Mouse (Mus musculus) hindbrain, embryonic 10.5 days (tissue): ENCODE measurements at regions not wholly inside any gene's neighbourhood (a gene's known extent, or its start where the extent isn't known, plus 50 kb on each side); places are given as distances from the start of the nearest gene placed in this dataset.

Experiments used
- DNase-seq: peaks from one replicate; pipeline ENCODE4 v3.0.0-alpha.2; 2017; ENCODE audit warnings: low spot score
- H3K27ac ChIP-seq: fragments of 300-500 bp; sonication (generic); 2 replicates; pipeline ENCODE4 v1.5.1; 2016; ENCODE audit warnings: mild to moderate bottlenecking, moderate library complexity
- H3K27me3 ChIP-seq: fragments of 300-500 bp; sonication (generic); 2 replicates; pipeline ENCODE4 v1.6.1; 2016; ENCODE audit warnings: mild to moderate bottlenecking; ENCODE audit not compliant: poor library complexity, insufficient read depth, severe bottlenecking
- H3K36me3 ChIP-seq: fragments of 300-500 bp; sonication (generic); 2 replicates; pipeline ENCODE4 v1.6.1; 2016; ENCODE audit warnings: mild to moderate bottlenecking, moderate library complexity
- H3K4me1 ChIP-seq: fragments of 300-500 bp; sonication (generic); replicated peaks from 2 replicates; pipeline ENCODE4 v1.6.1; 2016; ENCODE audit warnings: mild to moderate bottlenecking
- H3K4me3 ChIP-seq: fragments of 300-500 bp; sonication (generic); 2 replicates; pipeline ENCODE4 v1.5.1; 2016; ENCODE audit warnings: mild to moderate bottlenecking, moderate library complexity
- H3K9me3 ChIP-seq: fragments of 300-500 bp; sonication (generic); 2 replicates; pipeline ENCODE4 v1.6.1; 2016; ENCODE audit warnings: mild to moderate bottlenecking, moderate library complexity
- WGBS: fragments of 180-500 bp; shearing (Covaris S2); methylation state at CpG from one replicate; pipeline ENCODE4 v1.1.7; 2016; 5-methylcytosine and 5-hydroxymethylcytosine counted together

- no peak overlapping the region for H3K4me3 ChIP-seq
- DNase-seq, result no peak
- H3K36me3 ChIP-seq, result no peaks in the 10 kb centered on the region
- H3K9me3 ChIP-seq, result no peaks in the 10 kb centered on the region
- peaks cover 27% of the 10 kb centered on the region for H3K4me1 ChIP-seq
- peaks cover 33% of the 10 kb centered on the region for H3K27me3 ChIP-seq
- 46% methylated on average over 10 of the region's 10 CpGs for WGBS
- peak overlapping the region; percentile 24; the same call in 1 of the 2 replicates for H3K27ac ChIP-seq
These were observed 71.4 kb downstream of the 2410131K14Rik start for GRCm38 (mm10) chr5:118316310-118317017.

- Histone ChIP-seq H3K36me3 (no peaks in the 10 kb centered on the region), H3K4me3 (no peak overlapping the region), H3K27ac (no peak overlapping the region), H3K9me3 (no peaks in the 10 kb centered on the region), H3K27me3 (peaks cover 33% of the 10 kb centered on the region), H3K4me1 (peaks cover 38% of the 10 kb centered on the region)
- 67% methylated on average over 5 of the region's 5 CpGs for WGBS
- no peak for DNase-seq
These were observed 73.0 kb downstream of the 2410131K14Rik start for GRCm38 (mm10) chr5:118318073-118318472.

- Histone ChIP-seq H3K27ac (peak overlapping the region; percentile 37; the same call in 1 of the 2 replicates), H3K27me3 (peaks cover 33% of the 10 kb centered on the region), H3K36me3 (no peaks in the 10 kb centered on the region), H3K4me3 (peak overlapping the region; percentile 22), H3K4me1 (peaks cover 38% of the 10 kb centered on the region), H3K9me3 (no peaks in the 10 kb centered on the region)
- DNase-seq, result no peak
- 9% methylated on average over 14 of the region's 15 CpGs for WGBS
These were observed 73.9 kb downstream of the 2410131K14Rik start for GRCm38 (mm10) chr5:118318883-118319282.

- no peak overlapping the region for H3K4me3 ChIP-seq
- peak; percentile 61 for DNase-seq
- no peaks in the 10 kb centered on the region for H3K36me3 ChIP-seq
- H3K4me1 ChIP-seq, result peaks cover 35% of the 10 kb centered on the region
- peaks cover 37% of the 10 kb centered on the region for H3K27me3 ChIP-seq
- peak overlapping the region; percentile 50 for H3K27ac ChIP-seq
- peaks cover 3% of the 10 kb centered on the region; the same call in 1 of the 2 replicates for H3K9me3 ChIP-seq
- 49% methylated on average over 18 of the region's 18 CpGs for WGBS
These were observed 76.9 kb downstream of the 2410131K14Rik start for GRCm38 (mm10) chr5:118321719-118322455.

GRCm38 (mm10) chr5:118323151-118323550 is 78.1 kb downstream of the 2410131K14Rik start:
- WGBS, result 88% methylated on average over 2 of the region's 2 CpGs
- H3K27ac ChIP-seq, result no peak overlapping the region
- H3K36me3 ChIP-seq, result no peaks in the 10 kb centered on the region
- H3K4me3 ChIP-seq, result no peak overlapping the region
- H3K4me1 ChIP-seq, result peaks cover 41% of the 10 kb centered on the region
- peaks cover 3% of the 10 kb centered on the region; the same call in 1 of the 2 replicates for H3K9me3 ChIP-seq
- no peak for DNase-seq
- peaks cover 37% of the 10 kb centered on the region for H3K27me3 ChIP-seq

GRCm38 (mm10) chr5:118326837-118327541 is 82.0 kb downstream of the 2410131K14Rik start:
- Histone ChIP-seq H3K4me1 (peaks cover 37% of the 10 kb centered on the region), H3K27ac (peak overlapping the region; percentile 67), H3K9me3 (peaks cover 3% of the 10 kb centered on the region; the same call in 1 of the 2 replicates), H3K27me3 (peaks cover 40% of the 10 kb centered on the region), H3K36me3 (no peaks in the 10 kb centered on the region), H3K4me3 (peak overlapping the region; percentile 43)
- WGBS, result under 1% methylated on average over 18 of the region's 18 CpGs
- DNase-seq, result peak; percentile 48

- Histone ChIP-seq H3K27me3 (peaks cover 50% of the 10 kb centered on the region), H3K36me3 (no peaks in the 10 kb centered on the region), H3K4me1 (peaks cover 38% of the 10 kb centered on the region), H3K9me3 (peaks cover 3% of the 10 kb centered on the region; the same call in 1 of the 2 replicates), H3K4me3 (peak overlapping the region; percentile 41), H3K27ac (peak overlapping the region; percentile 31; the same call in 1 of the 2 replicates)
- DNase-seq, result no peak
- 7% methylated on average over 28 of the region's 28 CpGs for WGBS
These were observed 83.1 kb downstream of the 2410131K14Rik start for GRCm38 (mm10) chr5:118327961-118328712.

GRCm38 (mm10) chr5:118329143-118329542 is 84.1 kb downstream of the 2410131K14Rik start:
- Histone ChIP-seq H3K27me3 (peaks cover 56% of the 10 kb centered on the region), H3K9me3 (peaks cover 3% of the 10 kb centered on the region; the same call in 1 of the 2 replicates), H3K36me3 (no peaks in the 10 kb centered on the region), H3K4me3 (no peak overlapping the region), H3K4me1 (peaks cover 38% of the 10 kb centered on the region), H3K27ac (no peak overlapping the region)
- 86% methylated on average over 5 of the region's 5 CpGs for WGBS
- no peak for DNase-seq

GRCm38 (mm10) chr5:118331286-118331607 is 86.2 kb downstream of the 2410131K14Rik start:
- H3K27me3 ChIP-seq, result peaks cover 56% of the 10 kb centered on the region
- peaks cover 38% of the 10 kb centered on the region for H3K4me1 ChIP-seq
- H3K27ac ChIP-seq, result peak overlapping the region; percentile 86
- WGBS, result 24% methylated on average over 14 of the region's 14 CpGs
- H3K9me3 ChIP-seq, result no peaks in the 10 kb centered on the region; the same call in 1 of the 2 replicates
- H3K36me3 ChIP-seq, result no peaks in the 10 kb centered on the region
- DNase-seq, result no peak
- peak overlapping the region; percentile 55 for H3K4me3 ChIP-seq

GRCm38 (mm10) chr5:118331608-118332394 is 86.8 kb downstream of the 2410131K14Rik start:
- Histone ChIP-seq H3K27me3 (peaks cover 53% of the 10 kb centered on the region), H3K4me3 (peak overlapping the region; percentile 55), H3K36me3 (no peaks in the 10 kb centered on the region), H3K9me3 (no peaks in the 10 kb centered on the region; the same call in 1 of the 2 replicates), H3K4me1 (peaks cover 33% of the 10 kb centered on the region), H3K27ac (peak overlapping the region; percentile 86)
- peak; percentile 86 for DNase-seq
- 1% methylated on average over 32 of the region's 32 CpGs for WGBS

- no peak for DNase-seq
- H3K4me1 ChIP-seq, result peaks cover 16% of the 10 kb centered on the region
- no peak overlapping the region for H3K4me3 ChIP-seq
- no peak overlapping the region for H3K27ac ChIP-seq
- H3K36me3 ChIP-seq, result no peaks in the 10 kb centered on the region
- no peaks in the 10 kb centered on the region; the same call in 1 of the 2 replicates for H3K9me3 ChIP-seq
- 90% methylated on average over 2 of the region's 2 CpGs for WGBS
- peaks cover 36% of the 10 kb centered on the region for H3K27me3 ChIP-seq
These were observed 89.0 kb downstream of the 2410131K14Rik start for GRCm38 (mm10) chr5:118334054-118334453.
